Mouse (Mus musculus) layer of hippocampus, postnatal 36 days (tissue): ENCODE data around the gene Arhgef40. TPM values are rescaled to one million over a fixed set of nuclear protein-coding genes. Genes with fewer than 3 reads are reported as not detected.

Experiments
- DNase-seq, 2 experiments: peaks; one replicate each; pipeline ENCODE4 v3.0.0; 2022
- total RNA-seq, 2 experiments: library from RNA; stranded (reverse); gene quantifications; 2 replicates each; pipeline ENCODE4 v1.2.3; 2021

Arhgef40 gene
- total RNA-seq, 2 experiments from 2014 or later: 31.4 to 39.9 TPM

GRCm38 (mm10) chr14:52005141-52005540 lies 20.6 kb downstream of the Arhgef40 start:
- no peak for DNase-seq

- DNase-seq: no peak
These were observed 21.1 kb downstream of the Arhgef40 start for GRCm38 (mm10) chr14:52005616-52006015.

GRCm38 (mm10) chr14:52006241-52006640 lies 21.7 kb downstream of the Arhgef40 start:
- DNase-seq: no peak

- no peak for DNase-seq
These were observed 22.3 kb downstream of the Arhgef40 start for GRCm38 (mm10) chr14:52006771-52007170.

GRCm38 (mm10) chr14:52008321-52009203 lies 24.0 kb downstream of the Arhgef40 start:
- peak; percentile 89 to 90 for DNase-seq

- no peak for DNase-seq
These were observed 24.8 kb downstream of the Arhgef40 start for GRCm38 (mm10) chr14:52009361-52009760.

- no peak for DNase-seq
These were observed 25.3 kb downstream of the Arhgef40 start for GRCm38 (mm10) chr14:52009841-52010240.

- DNase-seq: no peak
These were observed 26.1 kb downstream of the Arhgef40 start for GRCm38 (mm10) chr14:52010446-52011111.

- no peak for DNase-seq
These were observed 27.2 kb downstream of the Arhgef40 start for GRCm38 (mm10) chr14:52011683-52012082.

GRCm38 (mm10) chr14:52012085-52012484 lies 27.6 kb downstream of the Arhgef40 start:
- no peak for DNase-seq

- no peak for DNase-seq
These were observed 28.0 kb downstream of the Arhgef40 start for GRCm38 (mm10) chr14:52012553-52012952.

GRCm38 (mm10) chr14:52013021-52013610 lies 28.6 kb downstream of the Arhgef40 start:
- no peak for DNase-seq

GRCm38 (mm10) chr14:52013771-52014219 lies 29.3 kb downstream of the Arhgef40 start:
- DNase-seq: no peak

GRCm38 (mm10) chr14:52014271-52014760 lies 29.8 kb downstream of the Arhgef40 start:
- no peak for DNase-seq

GRCm38 (mm10) chr14:52014761-52015311 lies 30.3 kb downstream of the Arhgef40 start:
- no peak for DNase-seq

GRCm38 (mm10) chr14:52015445-52016100 lies 31.1 kb downstream of the Arhgef40 start, which contains the start of gene Tmem253:
Gene Tmem253, plus strand, starts transcription at chr14:52015658.
- no peak for DNase-seq

GRCm38 (mm10) chr14:52016625-52017405 lies 32.3 kb downstream of the Arhgef40 start:
- no peak for DNase-seq

- DNase-seq: no peak
These were observed 33.1 kb downstream of the Arhgef40 start for GRCm38 (mm10) chr14:52017662-52018061.

GRCm38 (mm10) chr14:52018248-52019050 lies 33.9 kb downstream of the Arhgef40 start:
- DNase-seq: no peak

- no peak for DNase-seq
These were observed 34.6 kb downstream of the Arhgef40 start for GRCm38 (mm10) chr14:52019051-52019589.
